Mouse (Mus musculus): ENCODE results near the gene Prkag2.

Prkag2 gene

GRCm38 (mm10) chr5:24908820-24909716 is 191.4 kb downstream of the Prkag2 start:
- DNase-seq = peak; percentile 80 to 84

GRCm38 (mm10) chr5:24908141-24908819 is 192.2 kb downstream of the Prkag2 start:
- DNase-seq = peak; percentile 95 to 97

- DNase-seq = peak; percentile 67 to 74
These were observed 192.7 kb downstream of the Prkag2 start for GRCm38 (mm10) chr5:24907737-24908136.

- DNase-seq = peak; percentile 22 to 24
These were observed 193.6 kb downstream of the Prkag2 start for GRCm38 (mm10) chr5:24906844-24907243.

- peak; percentile 67 to 70 for DNase-seq
These were observed 195.5 kb downstream of the Prkag2 start for GRCm38 (mm10) chr5:24904941-24905340.

- DNase-seq = peak; percentile 29 to 32
These were observed 196.0 kb downstream of the Prkag2 start for GRCm38 (mm10) chr5:24904423-24904822.

- peak in 1 of 2 experiments; percentile 26 for DNase-seq
These were observed 196.4 kb downstream of the Prkag2 start for GRCm38 (mm10) chr5:24904001-24904400.

GRCm38 (mm10) chr5:24902835-24903234 is 197.6 kb downstream of the Prkag2 start:
- DNase-seq = peak; percentile 73 to 76

GRCm38 (mm10) chr5:24895606-24896005 is 204.8 kb downstream of the Prkag2 start:
- DNase-seq = no peak

GRCm38 (mm10) chr5:24894814-24895213 is 205.6 kb downstream of the Prkag2 start:
- DNase-seq = no peak

GRCm38 (mm10) chr5:24892461-24892860 is 208.0 kb downstream of the Prkag2 start:
- DNase-seq = no peak

GRCm38 (mm10) chr5:24889860-24890259 is 210.6 kb downstream of the Prkag2 start:
- DNase-seq = no peak

GRCm38 (mm10) chr5:24888874-24889591 is 211.4 kb downstream of the Prkag2 start:
- DNase-seq = peak in 1 of 2 experiments; percentile 18

- no peak for DNase-seq
These were observed 213.2 kb downstream of the Prkag2 start for GRCm38 (mm10) chr5:24887271-24887670.

- no peak for DNase-seq
These were observed 221.7 kb downstream of the Prkag2 start for GRCm38 (mm10) chr5:24878713-24879112.

- peak; percentile 48 for DNase-seq
These were observed 222.4 kb downstream of the Prkag2 start for GRCm38 (mm10) chr5:24877836-24878624.

GRCm38 (mm10) chr5:24876653-24877052 is 223.8 kb downstream of the Prkag2 start:
- no peak for DNase-seq

GRCm38 (mm10) chr5:24874111-24874510 is 226.3 kb downstream of the Prkag2 start:
- peak; percentile 97 to 98 for DNase-seq

- DNase-seq = no peak
These were observed 227.2 kb downstream of the Prkag2 start for GRCm38 (mm10) chr5:24873221-24873620.

- no peak for DNase-seq
These were observed 229.2 kb downstream of the Prkag2 start for GRCm38 (mm10) chr5:24871276-24871675.

- DNase-seq = peak; percentile 30 to 36
These were observed 230.6 kb downstream of the Prkag2 start for GRCm38 (mm10) chr5:24869796-24870289.

- no peak for DNase-seq
These were observed 236.6 kb downstream of the Prkag2 start for GRCm38 (mm10) chr5:24863804-24864203.

Data from cerebellum, postnatal 10 days (tissue).